Mouse (Mus musculus) hindbrain, embryonic 15.5 days (tissue): Measurements from ENCODE around the gene Ntf5. TPM values are rescaled to one million over a fixed set of nuclear protein-coding genes. Genes with fewer than 3 reads are reported as not detected.
"Not testable (repeated sequence)": the region's sequence is repeated elsewhere in the genome, so short reads cannot be mapped to it uniquely, and the experiment has no call there.

Experiments
- ATAC-seq: fragments of 200-750 bp; cut with Nextera tagmentation; 2 replicates; pipeline ENCODE4 v1.8.0; 2017; ENCODE audit warnings: low read depth, moderate number of reproducible peaks, moderate TSS enrichment; ENCODE audit not compliant: low FRiP score
- H3K27ac ChIP-seq: fragments of 300-500 bp; sonication (generic); replicated peaks from 2 replicates; pipeline ENCODE4 v1.5.1; 2015; ENCODE audit warnings: mild to moderate bottlenecking, inconsistent platforms
- H3K27me3 ChIP-seq: fragments of 300-500 bp; sonication (generic); 2 replicates; pipeline ENCODE4 v1.6.1; 2015; ENCODE audit warnings: control low read depth, inconsistent platforms
- H3K36me3 ChIP-seq: fragments of 300-500 bp; sonication (generic); 2 replicates; pipeline ENCODE4 v1.6.1; 2015; ENCODE audit warnings: control low read depth, inconsistent platforms
- H3K4me1 ChIP-seq: fragments of 300-500 bp; sonication (generic); replicated peaks from 2 replicates; pipeline ENCODE4 v1.6.1; 2015; ENCODE audit warnings: control low read depth, inconsistent platforms
- H3K4me2 ChIP-seq: fragments of 300-500 bp; sonication (generic); 2 replicates; pipeline ENCODE4 v1.6.1; 2015; ENCODE audit warnings: moderate library complexity, mild to moderate bottlenecking, inconsistent platforms
- H3K4me3 ChIP-seq: fragments of 300-500 bp; sonication (generic); 2 replicates; pipeline ENCODE4 v1.5.1; 2015; ENCODE audit warnings: mild to moderate bottlenecking, inconsistent platforms
- H3K9ac ChIP-seq: fragments of 300-500 bp; sonication (generic); 2 replicates; pipeline ENCODE4 v1.6.1; 2015; ENCODE audit warnings: inconsistent platforms
- H3K9me3 ChIP-seq: fragments of 300-500 bp; sonication (generic); 2 replicates; pipeline ENCODE4 v1.6.1; 2016; ENCODE audit warnings: control low read depth, inconsistent platforms
- whole genome bisulfite sequencing: fragments of 180-500 bp; shearing (Covaris S2); methylation state at CpG from one replicate; pipeline ENCODE4 v1.1.7; 2015; 5-methylcytosine and 5-hydroxymethylcytosine counted together
- polyA plus RNA-seq: library from polyadenylated mRNA; unstranded; fragments of >200 nt; fragmentation: Nextera tagmentation; extraction: Ambion mirVana; gene quantifications from 2 replicates; pipeline ENCODE4 v1.2.1, GENCODE M21; 2015

The Ntf5 gene
- polyA plus RNA-seq, 1 experiment from 2014 or later: 0.17 TPM

DNA sequence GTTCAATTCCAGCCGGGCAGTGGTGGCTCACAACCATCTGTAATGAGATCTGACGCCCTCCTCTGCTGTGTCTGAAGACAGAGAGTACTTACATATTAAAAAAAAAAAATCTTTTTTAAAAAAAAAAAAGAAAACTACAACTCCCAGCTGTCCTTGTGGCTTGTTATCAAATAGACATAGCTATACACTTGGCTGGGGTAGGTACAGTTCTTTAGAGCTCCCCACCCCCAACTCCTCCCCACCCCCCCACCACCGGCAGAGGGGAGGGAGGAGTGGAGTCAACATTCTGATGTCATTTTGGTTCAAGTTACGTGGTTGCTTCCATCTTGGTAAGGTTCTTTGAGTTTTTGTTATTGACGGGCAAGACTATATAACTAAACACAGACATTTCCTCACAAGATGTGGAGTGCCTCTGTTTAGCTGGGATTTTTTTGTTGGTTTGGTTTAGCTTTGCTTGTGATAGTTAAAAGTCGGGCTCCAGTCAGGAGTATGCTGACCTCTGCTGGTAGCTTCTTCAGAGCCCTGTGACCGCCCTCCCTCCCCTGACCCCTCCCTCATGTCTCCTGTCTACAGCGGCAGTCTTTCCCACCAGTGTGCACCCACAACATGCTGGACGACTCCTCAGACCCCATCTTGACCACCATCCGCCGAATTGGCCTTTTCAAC lies 34.0 kb downstream of the Ntf5 start:
- Histone ChIP-seq H3K4me3 (no peak overlapping the region), H3K9me3 (no peaks in the 10 kb centered on the region), H3K36me3 (peaks cover 23% of the 10 kb centered on the region), H3K27me3 (no peaks in the 10 kb centered on the region), H3K9ac (no peak overlapping the region), H3K4me1 (no peaks in the 10 kb centered on the region), H3K27ac (no peak overlapping the region), H3K4me2 (no peak overlapping the region)
- WGBS: 41% methylated on average over 11 of the region's 11 CpGs
- no peak for ATAC-seq

DNA sequence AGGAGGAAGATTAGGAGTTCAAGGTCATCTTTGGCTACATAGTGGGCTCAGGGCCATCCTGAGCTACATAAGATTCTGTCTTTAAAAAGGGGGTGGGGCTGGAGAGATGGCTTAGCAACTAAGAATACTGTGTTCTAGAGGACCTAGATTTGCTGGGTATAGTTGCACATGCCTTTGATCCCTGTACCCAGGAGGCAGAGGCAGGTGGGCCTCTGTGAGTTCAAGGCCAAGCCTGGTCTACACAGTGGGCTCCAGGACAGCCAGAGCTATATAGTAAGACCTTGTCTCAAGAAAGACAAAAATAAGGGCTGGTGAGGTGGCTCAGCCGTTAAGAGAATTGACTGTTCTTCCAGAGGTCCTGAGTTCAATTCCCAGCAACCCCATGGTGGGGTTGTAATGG lies 36.5 kb downstream of the Ntf5 start:
- Histone ChIP-seq H3K27ac (no peak overlapping the region), H3K36me3 (peaks cover 29% of the 10 kb centered on the region), H3K9me3 (no peaks in the 10 kb centered on the region), H3K4me2 (no peak overlapping the region), H3K9ac (no peak overlapping the region), H3K27me3 (no peaks in the 10 kb centered on the region), H3K4me3 (no peak overlapping the region), H3K4me1 (no peaks in the 10 kb centered on the region)
- no peak for ATAC-seq
- 95% methylated on average over 1 of the region's 1 CpGs for WGBS

GRCm38 (mm10) chr7:45451344-45451982 lies 38.0 kb downstream of the Ntf5 start:
- 52% methylated on average over 23 of the region's 23 CpGs for WGBS
- Histone ChIP-seq H3K36me3 (peaks cover 29% of the 10 kb centered on the region), H3K9me3 (no peaks in the 10 kb centered on the region), H3K27me3 (no peaks in the 10 kb centered on the region), H3K4me2 (0 out of 2 replicates have a peak overlapping the region, but pooled peaks have one; percentile 7), H3K27ac (no peak overlapping the region), H3K4me1 (0 out of 2 replicates have a peak, but pooled peaks cover 4% of the 10 kb centered on the region), H3K4me3 (peak overlapping the region; percentile 3; the same call in 1 of the 2 replicates), H3K9ac (no peak overlapping the region)
- peak; percentile 70 for ATAC-seq

GRCm38 (mm10) chr7:45454971-45455370 lies 41.5 kb downstream of the Ntf5 start:
- Histone ChIP-seq H3K9ac (no peak overlapping the region), H3K27me3 (no peaks in the 10 kb centered on the region), H3K4me1 (peaks cover 24% of the 10 kb centered on the region), H3K4me2 (no peak overlapping the region), H3K4me3 (no peak overlapping the region), H3K9me3 (no peaks in the 10 kb centered on the region), H3K27ac (no peak overlapping the region), H3K36me3 (peaks cover 34% of the 10 kb centered on the region)
- ATAC-seq: no peak
- 91% methylated on average over 15 of the region's 15 CpGs for WGBS

- no peaks in the 10 kb centered on the region for H3K9me3 ChIP-seq
- H3K27ac ChIP-seq: peak overlapping the region; percentile 95; the same call in 1 of the 2 replicates
- peaks cover 36% of the 10 kb centered on the region for H3K4me1 ChIP-seq
- peaks cover 31% of the 10 kb centered on the region for H3K36me3 ChIP-seq
- no peak overlapping the region for H3K9ac ChIP-seq
- WGBS: 77% methylated on average over 13 of the region's 13 CpGs
- no peaks in the 10 kb centered on the region for H3K27me3 ChIP-seq
- ATAC-seq: no peak
- no peak overlapping the region for H3K4me3 ChIP-seq
- no peak overlapping the region for H3K4me2 ChIP-seq
Observed at GRCm38 (mm10) chr7:45455932-45456696, 42.6 kb downstream of the Ntf5 start.

- Histone ChIP-seq H3K27me3 (no peaks in the 10 kb centered on the region), H3K9ac (peak overlapping the region; percentile 86; the same call in 1 of the 2 replicates), H3K4me1 (peaks cover 39% of the 10 kb centered on the region), H3K27ac (peak overlapping the region; percentile 95), H3K36me3 (peaks cover 33% of the 10 kb centered on the region), H3K4me3 (peak overlapping the region; percentile 77), H3K9me3 (no peaks in the 10 kb centered on the region), H3K4me2 (peak overlapping the region; percentile 87)
- ATAC-seq: no peak
- 49% methylated on average over 9 of the region's 9 CpGs for WGBS
Observed at GRCm38 (mm10) chr7:45456721-45457203, 43.3 kb downstream of the Ntf5 start.

DNA sequence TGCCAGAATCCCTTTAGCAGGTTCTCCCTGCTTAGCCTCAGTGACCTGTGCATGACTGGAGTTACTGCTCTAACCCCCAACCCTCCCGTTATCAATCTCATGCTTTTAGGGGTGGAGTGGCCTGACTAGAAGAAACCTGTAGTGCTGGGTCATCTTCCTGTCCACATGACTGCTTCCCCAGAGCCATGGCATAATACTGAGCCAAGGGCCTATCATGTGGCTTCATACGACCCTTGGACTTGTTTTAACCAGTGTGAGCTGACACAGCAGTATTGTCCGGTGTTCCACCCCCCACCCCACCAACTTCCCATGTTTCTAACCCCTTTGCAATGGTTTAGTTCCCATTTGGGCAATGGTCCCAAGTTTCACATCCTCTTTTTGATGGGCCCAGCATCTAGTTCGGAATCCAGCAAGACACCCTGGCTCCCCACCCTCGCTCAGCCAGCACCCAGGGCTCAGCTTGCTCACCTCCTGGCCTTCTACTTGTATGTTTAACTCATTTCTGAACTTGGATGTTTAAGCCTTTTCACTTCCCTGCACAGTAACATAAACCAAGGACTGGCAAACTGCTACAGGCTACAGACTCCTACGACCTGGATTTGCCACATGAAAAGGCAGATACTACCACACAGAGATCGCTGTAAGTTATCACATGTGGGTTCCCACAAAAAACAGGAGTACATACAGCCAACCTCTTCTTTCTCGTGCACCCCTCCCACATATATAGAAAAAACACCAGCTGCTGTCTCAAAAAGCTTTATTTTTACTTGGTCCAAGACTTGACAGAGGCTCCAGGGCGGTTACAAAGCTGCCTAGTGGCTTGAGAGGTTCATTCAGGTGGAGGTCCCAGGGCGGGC lies 43.9 kb downstream of the Ntf5 start:
- peaks cover 33% of the 10 kb centered on the region for H3K36me3 ChIP-seq
- no peaks in the 10 kb centered on the region for H3K9me3 ChIP-seq
- H3K9ac ChIP-seq: peak overlapping the region; percentile 86
- peak overlapping the region; percentile 95 for H3K27ac ChIP-seq
- no peaks in the 10 kb centered on the region for H3K27me3 ChIP-seq
- 61% methylated on average over 10 of the region's 10 CpGs for WGBS
- H3K4me3 ChIP-seq: peak overlapping the region; percentile 77
- peak overlapping the region; percentile 87 for H3K4me2 ChIP-seq
- peaks cover 39% of the 10 kb centered on the region for H3K4me1 ChIP-seq
- no peak for ATAC-seq

- Histone ChIP-seq H3K9ac (peak overlapping the region; percentile 86), H3K4me3 (peak overlapping the region; percentile 77), H3K27ac (peak overlapping the region; percentile 95), H3K9me3 (no peaks in the 10 kb centered on the region), H3K4me2 (peak overlapping the region; percentile 87), H3K36me3 (peaks cover 27% of the 10 kb centered on the region), H3K27me3 (no peaks in the 10 kb centered on the region), H3K4me1 (peaks cover 44% of the 10 kb centered on the region)
- ATAC-seq: peak; percentile 71; the same call in 1 of the 2 replicates
- WGBS: under 1% methylated on average over 40 of the region's 43 CpGs
Observed at GRCm38 (mm10) chr7:45458748-45459563, 45.5 kb downstream of the Ntf5 start.

- Histone ChIP-seq H3K4me1 (peaks cover 46% of the 10 kb centered on the region), H3K4me3 (peak within 1 kb of the TSS; percentile 77), H3K36me3 (peaks cover 27% of the 10 kb centered on the region), H3K9ac (peak within 1 kb of the TSS; percentile 86), H3K27ac (peak within 1 kb of the TSS; percentile 95), H3K4me2 (peak within 1 kb of the TSS; percentile 87)
- not testable (repeated sequence) for H3K27me3 ChIP-seq, H3K9me3 ChIP-seq
- peak; percentile 97 for ATAC-seq
- under 1% methylated on average over 28 of the region's 37 CpGs for WGBS
Observed at GRCm38 (mm10) chr7:45459564-45460140, 46.2 kb downstream of the Ntf5 start, which contains the start of gene Ftl1. Gene Ftl1, minus strand, starts transcription at chr7:45459884.

GRCm38 (mm10) chr7:45460377-45460776 lies 46.9 kb downstream of the Ntf5 start:
- Histone ChIP-seq H3K9ac (peak overlapping the region; percentile 39; the same call in 1 of the 2 replicates), H3K27me3 (no peaks in the 10 kb centered on the region), H3K4me3 (peak overlapping the region; percentile 77), H3K4me1 (peaks cover 53% of the 10 kb centered on the region), H3K27ac (peak overlapping the region; percentile 95), H3K9me3 (no peaks in the 10 kb centered on the region), H3K4me2 (peak overlapping the region; percentile 64), H3K36me3 (peaks cover 33% of the 10 kb centered on the region)
- ATAC-seq: no peak; the same call in 1 of the 2 replicates
- 73% methylated on average over 7 of the region's 7 CpGs for WGBS
